Mouse (Mus musculus) naive thymus-derived CD4-positive, alpha-beta T cell, adult 2 months (primary cell): ENCODE data around the gene Shprh.
A peak's percentile ranks its signal among the peaks of the same experiment; 100 is the strongest.
"Not testable (repeated sequence)": the region's sequence is repeated elsewhere in the genome, so short reads cannot be mapped to it uniquely, and the experiment has no call there.

ENCODE experiments used
- DNase-seq: peaks from one replicate; pipeline ENCODE4 v3.0.0-alpha.2; 2011; ENCODE audit warnings: low read depth

Gene Shprh

DNA sequence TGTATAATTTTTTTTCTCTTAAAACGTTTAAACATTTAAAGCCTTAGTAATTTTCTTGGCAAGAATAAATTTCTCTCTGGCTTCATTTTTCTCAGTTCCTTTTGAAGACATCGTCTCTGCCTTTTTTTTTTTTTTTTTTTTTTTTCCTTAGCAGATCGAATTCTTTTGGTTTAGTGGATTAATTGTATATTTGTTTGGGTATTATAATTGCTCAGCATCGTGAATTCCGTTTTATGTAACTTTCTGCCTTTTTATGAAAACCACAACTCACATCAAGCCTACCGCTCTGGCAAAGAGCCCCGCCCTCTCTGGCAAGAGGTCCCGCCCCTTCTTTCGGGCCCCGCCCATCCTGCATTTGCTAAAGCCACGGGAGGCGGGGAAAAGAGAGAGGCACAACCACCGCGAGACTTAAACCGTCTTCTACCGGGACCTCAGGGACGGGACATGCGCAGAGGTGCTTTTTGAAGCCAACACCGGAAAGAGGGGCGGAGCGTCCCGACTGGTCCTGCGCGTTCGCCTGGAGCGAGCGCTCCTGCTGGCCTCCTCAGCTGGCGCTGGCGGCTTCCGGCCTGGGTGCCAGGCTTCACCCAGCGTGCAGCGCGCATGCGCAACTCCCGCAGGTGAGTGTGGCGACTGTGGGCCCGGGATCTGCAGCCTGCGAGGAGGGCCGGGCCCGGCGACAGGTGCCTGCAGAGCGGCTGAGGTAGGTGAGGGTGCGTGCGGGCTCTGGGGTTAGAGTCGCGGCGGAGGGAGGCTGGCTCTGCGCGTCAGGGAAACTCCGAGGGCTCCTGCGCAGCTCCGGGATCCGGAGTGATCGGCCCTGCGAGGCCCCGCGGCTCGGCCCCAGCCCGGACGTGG lies at the start of gene Shprh:
Shprh (plus strand) TSS at position 544 of the 858 bp plus-strand sequence.
- peak; percentile 100 for DNase-seq

GRCm38 (mm10) chr10:11121781-11122180 lies 27.4 kb upstream of the Shprh start:
- DNase-seq, result no peak

DNA sequence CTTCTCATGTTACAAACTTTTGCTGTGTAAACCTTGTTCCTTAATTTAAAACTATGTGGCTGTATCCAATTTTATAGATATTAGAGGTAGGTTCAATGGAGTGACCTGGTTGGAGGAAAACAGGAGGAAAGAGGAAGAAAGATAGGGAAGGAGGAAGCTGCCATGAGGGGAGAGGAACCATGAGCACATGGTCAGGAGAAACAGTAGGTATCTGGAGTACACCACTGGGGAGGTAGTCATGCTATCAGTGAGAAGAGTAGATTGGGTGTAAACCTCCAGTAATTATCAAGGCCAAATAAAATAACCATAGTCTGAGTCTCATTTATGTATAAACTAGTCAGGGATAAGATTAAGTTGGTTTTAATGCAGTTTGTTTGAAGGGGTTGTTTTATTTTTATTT lies 3.6 kb upstream of the Shprh start:
- no peak for DNase-seq

- DNase-seq, result no peak
Measured at GRCm38 (mm10) chr10:11148446-11148845, 781 bp upstream of the Shprh start.

- DNase-seq, result no peak
Measured at GRCm38 (mm10) chr10:11149742-11150125, 507 bp downstream of the Shprh start.

DNA sequence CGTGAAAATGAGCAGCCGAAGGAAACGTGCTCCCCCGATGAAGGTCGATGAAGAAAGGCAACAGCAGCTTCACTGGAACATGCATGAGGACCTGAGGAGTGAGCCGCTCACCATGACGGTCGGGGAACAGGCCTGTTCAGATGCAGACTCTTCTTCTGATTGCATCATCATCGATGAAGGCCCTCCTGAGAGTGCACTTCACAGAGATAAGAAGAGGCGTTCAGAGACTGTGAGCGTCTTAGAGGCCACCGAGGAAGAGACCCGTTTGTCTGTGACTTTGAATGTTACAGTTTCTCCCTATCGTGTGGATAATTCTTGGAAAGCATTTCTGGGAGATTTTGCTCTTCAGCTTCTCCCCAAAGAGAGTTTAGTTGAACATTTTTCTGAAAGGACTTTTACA lies 2.4 kb downstream of the Shprh start:
- DNase-seq, result no peak

DNA sequence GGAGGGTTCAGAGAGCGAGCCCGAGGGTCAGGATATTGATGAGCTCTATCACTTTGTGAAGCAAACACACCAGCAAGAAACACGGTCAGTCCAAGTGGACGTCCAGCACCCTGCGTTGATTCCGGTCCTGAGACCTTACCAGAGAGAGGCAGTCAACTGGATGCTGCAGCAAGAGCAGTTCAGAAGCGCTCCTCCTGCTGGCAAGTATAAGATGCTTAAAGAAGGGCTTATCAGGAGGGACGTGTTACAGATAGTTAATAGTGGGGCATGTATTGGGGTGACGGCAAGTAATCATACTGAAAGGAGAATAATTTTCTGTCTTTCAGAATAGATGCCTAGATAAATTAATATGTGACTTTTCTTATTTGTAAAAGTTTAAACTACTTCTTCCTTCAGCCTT lies 7.8 kb downstream of the Shprh start:
- no peak for DNase-seq

DNA sequence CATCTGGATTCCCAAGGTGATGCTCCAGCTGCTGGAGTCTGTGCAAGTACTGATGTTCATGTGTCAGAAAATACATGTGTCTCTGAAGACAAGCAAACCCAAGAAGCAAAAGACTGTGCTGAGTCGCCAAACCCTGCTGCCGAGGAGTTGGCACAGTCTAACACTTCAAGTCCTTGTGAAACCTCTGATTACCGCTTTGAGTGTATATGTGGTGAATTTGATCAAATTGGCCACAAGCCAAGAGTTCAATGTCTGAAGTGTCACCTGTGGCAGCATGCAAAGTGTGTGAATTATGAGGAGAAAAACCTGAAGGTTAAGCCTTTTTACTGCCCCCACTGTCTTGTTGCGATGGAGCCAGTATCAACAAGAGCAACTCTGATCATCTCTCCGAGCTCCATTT lies 15.3 kb downstream of the Shprh start:
- DNase-seq, result no peak

DNA sequence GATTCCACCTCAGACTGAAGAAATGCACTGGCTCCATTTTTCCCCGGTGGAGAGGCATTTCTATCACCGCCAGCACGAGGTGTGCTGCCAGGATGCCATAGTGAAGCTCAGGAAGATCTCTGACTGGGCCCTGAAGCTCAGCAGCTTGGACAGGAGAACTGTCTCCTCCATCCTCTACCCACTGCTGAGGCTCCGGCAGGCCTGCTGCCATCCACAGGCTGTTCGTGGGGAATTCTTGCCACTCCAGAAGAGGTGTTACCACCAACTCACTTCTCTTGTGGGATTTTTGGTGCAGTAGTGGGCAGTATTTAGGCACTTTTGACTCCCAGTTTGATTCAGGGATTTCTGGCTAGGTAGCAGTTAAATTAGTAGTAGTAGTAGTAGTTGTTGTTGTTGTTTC lies 21.0 kb downstream of the Shprh start:
- no peak for DNase-seq

DNA sequence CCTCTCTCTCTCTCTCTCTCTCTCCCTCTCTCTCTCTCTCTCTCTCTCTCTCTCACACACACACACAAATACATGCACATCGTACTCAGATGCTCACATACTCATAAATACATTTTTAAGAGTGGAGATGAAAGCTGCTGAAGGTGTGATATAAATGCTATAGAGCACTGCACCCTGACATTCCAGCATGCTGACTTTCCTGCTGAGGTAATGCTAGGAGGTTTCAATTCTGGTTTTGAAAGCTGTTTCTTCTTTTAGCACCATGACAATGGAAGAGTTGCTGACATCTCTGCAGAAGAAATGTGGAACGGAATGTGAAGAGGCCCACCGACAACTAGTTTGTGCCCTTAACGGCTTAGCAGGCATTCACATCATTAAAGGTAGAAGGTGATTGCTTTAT lies 22.4 kb downstream of the Shprh start:
- no peak for DNase-seq

DNA sequence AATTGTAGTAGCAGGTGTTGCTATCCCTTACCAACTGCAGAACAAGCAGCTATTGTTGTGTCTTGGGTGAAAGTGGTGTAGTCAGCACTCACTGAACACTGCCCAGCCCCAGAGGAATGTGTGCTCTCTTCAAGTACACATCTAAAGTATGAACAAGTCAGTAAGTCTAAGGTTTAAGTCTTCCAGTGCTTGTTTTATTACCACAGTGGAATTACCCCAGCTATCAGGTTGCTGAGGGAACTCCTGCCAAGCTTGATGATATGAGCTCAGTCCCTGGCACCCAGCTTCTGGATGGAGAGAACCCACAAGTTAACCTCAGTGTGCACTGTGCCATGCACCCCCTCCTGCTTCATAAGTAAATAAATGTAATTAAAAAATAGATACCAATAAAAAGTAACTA lies 23.3 kb downstream of the Shprh start:
- DNase-seq, result no peak

DNA sequence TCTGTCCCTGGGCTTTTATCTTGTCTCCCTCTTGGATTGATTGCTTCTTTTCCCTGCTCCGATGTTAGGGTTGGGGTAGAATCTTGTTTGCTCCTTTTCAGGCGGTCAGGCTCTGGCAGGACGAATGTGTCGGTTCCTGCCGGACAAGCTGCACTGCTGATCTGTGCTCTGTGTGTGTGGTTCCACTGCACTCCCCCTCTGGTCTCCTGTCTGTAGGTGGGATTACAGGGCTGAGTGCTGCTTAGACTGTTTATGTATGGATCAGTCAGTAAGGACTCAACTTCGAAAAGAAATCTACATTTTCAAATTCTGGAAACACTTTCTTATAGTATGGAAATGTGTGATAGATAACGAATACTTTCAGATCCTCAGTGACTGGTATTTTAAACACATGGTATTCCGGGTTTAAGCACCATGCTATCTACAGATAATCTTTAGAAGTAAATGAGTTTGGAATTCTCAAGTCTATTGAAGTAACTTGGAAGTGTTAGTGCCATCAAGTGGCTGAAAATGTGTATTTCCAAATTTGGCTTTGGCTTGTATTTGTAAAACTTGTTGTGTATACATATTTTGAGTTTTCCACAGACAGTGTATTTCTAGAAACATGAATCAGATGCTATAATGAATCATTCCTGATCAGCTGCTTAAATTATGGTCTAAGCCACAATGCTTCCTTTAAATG lies 26.7 kb downstream of the Shprh start:
- DNase-seq, result no peak

GRCm38 (mm10) chr10:11180077-11180476 lies 30.9 kb downstream of the Shprh start:
- DNase-seq, result no peak

- DNase-seq, result no peak
Measured at GRCm38 (mm10) chr10:11197341-11197740, 48.1 kb downstream of the Shprh start.

DNA sequence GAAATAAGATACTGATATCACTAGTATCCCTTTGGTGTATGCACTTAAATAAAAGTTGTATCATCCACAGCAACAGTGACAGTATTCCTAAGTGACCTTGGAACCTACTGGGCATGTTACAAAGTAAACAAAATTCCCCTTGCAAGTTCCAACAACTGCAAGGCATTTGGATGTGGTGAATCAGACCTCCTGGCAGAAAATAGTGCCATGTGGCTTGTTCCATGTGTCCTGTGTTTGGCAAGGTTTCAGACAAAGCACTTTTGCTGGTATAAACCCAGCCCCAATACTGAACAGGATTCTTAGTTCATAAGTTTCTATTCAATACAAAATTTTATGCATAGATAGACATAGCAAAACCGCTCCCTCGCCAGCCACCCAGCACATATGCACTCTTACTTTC lies 49.1 kb downstream of the Shprh start:
- DNase-seq, result no peak

DNA sequence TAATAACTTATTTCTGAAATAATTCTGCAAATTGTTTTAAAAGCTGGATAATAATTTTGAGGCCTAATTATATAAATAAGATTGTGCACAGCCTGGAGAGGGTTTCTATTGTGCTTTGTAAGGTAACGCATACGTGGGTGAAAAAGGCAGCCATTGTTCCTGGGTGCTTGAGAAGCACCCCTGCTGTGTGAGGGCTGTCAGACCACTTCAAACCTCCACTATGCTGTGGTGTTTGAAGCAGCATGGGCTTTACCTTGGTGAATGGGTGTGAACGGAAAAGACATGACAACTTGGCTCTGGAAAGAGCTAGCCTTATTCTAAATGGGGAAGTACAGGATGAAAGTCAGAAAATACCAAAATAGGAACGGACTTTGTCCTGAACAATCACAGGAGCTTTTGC lies 50.8 kb downstream of the Shprh start:
- no peak for DNase-seq

- not testable (repeated sequence) for DNase-seq
Measured at GRCm38 (mm10) chr10:11205883-11206282, 56.7 kb downstream of the Shprh start.

GRCm38 (mm10) chr10:11208670-11209069 lies 59.4 kb downstream of the Shprh start:
- no peak for DNase-seq

DNA sequence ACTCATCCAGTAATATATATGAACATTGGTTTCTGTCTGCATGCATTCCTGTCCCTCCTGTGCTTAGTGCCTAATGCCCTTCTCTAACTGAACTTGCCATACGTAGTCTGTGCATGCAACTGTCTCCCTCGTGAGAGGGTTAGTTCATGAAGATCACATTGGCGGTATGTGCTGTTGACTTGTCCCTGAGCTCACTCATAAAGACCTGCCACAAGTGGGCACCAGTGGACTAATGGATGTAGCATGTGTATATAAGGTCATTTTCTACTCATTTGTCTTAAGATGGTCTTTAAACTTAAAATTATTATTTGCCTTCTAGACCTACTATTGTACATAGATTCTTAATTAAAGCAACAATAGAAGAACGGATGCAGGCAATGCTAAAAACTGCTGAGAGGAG lies 62.8 kb downstream of the Shprh start:
- DNase-seq, result no peak

GRCm38 (mm10) chr10:11226442-11226841 lies 77.2 kb downstream of the Shprh start:
- DNase-seq, result no peak

DNA sequence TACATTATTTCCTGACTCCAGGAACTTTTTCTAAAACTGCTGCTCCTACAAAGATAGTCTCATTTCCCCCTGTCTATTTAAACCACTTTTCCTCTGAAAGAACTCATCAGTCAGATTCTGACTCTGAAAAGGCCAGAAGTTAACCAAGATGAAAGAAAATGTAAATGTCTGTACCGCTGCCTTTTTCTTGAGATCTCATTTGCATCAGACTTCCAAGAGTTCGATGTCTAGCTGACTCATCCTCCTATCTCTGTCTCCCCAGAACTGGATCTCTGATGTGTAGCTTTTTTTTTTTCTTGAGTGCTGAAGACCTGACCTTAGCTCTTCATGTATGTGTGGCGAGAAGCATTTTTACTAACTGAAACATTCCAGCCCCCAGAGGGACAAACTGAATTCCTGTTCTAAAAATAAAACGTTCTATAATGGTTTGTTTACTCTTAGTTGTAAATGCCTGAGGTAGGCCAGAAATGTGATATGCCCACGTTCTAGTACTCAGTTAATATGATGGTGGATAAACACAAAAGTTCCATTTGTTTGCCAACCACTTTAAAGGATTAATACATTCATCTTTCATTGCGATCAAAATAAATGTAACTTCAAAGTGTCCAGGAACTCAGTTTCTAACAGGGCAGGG lies 80.4 kb downstream of the Shprh start:
- DNase-seq, result no peak

DNA sequence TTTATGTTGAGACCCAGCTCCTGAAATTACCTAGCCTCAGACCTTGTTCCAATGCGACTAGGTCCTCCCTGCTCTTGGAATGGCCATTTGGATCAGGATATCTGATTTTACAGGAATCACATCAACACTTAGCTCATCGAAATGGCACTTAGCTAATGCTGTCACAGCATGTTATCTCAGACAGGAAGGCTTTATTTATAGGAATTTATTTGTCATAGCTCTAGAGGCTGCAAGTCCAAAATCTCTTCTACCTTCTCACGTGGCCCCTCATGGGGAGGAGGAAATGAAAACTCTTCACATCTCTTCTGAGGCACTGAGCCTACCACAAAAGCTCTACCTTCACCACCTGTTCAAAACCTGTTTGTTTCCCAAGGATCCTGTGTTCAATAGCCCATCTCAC lies 84.0 kb downstream of the Shprh start:
- DNase-seq, result no peak

GRCm38 (mm10) chr10:11242988-11243387 lies 93.8 kb downstream of the Shprh start:
- not testable (repeated sequence) for DNase-seq
